Mouse (Mus musculus) right cerebral cortex, postnatal 36 days (tissue): ENCODE data around the gene Wrap53.
"Not testable (repeated sequence)": the region's sequence is repeated elsewhere in the genome, so short reads cannot be mapped to it uniquely, and the experiment has no call there.

Experiments
- DNase-seq, 2 experiments: peaks; one replicate each; pipeline ENCODE4 v3.0.0; 2022; ENCODE audit warnings: low spot score in 2 of 2, mixed read lengths in 1 of 2

The Wrap53 gene

GRCm38 (mm10) chr11:69532480-69533150 is 47.4 kb downstream of the Wrap53 start:
- no peak for DNase-seq

DNA sequence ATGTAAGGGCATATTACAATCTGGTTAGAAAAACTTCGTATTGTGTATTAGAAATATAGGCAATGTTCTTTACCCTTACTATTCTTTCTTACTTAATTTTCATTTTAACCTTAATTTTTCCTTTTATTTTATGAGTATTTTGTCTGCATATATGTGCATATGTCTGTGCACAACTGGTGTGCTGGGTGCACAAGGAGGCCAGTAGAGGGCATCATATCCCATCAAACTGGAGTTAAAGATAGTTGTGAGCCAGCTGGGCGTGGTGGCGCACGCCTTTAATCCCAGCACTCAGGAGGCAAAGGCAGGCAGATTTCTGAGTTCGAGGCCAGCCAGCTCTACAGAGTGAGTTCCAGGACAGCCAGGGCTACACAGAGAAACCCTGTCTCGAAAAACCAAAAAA is 49.3 kb downstream of the Wrap53 start:
- DNase-seq = not testable (repeated sequence)

GRCm38 (mm10) chr11:69530281-69530680 is 49.8 kb downstream of the Wrap53 start:
- not testable (repeated sequence) for DNase-seq

GRCm38 (mm10) chr11:69528031-69528390 is 52.0 kb downstream of the Wrap53 start:
- no peak for DNase-seq

DNA sequence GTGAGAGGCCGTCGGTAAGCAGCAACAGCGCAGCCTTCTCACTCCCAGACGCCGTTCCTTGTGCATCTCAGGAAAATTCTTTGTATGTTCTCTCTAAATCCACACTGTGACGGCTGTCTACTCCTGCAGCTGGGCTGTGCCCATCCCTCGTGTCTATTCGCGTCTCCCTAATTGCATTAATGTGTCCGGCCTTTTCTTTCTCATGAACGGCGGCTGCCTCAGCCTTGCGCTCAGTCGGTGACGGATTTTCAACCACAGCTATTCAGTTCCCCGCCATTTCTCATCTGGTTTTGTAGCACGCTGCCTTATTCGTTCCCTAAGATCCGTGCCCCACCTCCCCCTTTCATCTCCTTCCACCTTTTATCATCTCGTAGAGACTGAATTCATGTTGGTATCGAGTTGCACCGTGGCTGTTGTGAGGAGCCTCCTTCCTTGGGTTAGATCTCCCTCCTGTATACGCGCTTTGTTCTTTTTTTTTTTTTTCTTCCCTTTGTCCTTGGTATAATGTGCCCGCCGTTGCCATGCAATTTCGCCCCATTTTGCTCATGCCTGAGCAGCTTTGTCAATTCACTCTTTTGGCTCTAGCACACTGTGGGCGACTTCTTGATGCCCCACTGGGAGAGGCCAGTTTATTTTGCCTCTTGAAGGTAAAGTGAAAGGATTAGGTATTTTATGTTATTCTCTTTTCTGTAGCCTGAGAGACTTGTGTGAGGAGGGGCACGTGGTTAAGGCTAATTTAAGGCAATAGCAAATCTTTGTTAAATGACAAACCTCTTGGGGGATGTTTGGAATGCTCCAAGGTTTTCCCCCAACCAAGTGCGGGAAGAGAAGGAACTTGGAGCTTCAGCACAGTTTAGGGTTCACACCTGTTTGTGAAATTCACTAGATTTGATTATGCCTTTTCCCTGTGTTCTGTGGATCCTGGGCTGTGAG is 52.7 kb downstream of the Wrap53 start:
- DNase-seq = no peak

GRCm38 (mm10) chr11:69526631-69527030 is 53.4 kb downstream of the Wrap53 start:
- no peak for DNase-seq

GRCm38 (mm10) chr11:69525661-69526060 is 54.4 kb downstream of the Wrap53 start:
- DNase-seq = no peak

DNA sequence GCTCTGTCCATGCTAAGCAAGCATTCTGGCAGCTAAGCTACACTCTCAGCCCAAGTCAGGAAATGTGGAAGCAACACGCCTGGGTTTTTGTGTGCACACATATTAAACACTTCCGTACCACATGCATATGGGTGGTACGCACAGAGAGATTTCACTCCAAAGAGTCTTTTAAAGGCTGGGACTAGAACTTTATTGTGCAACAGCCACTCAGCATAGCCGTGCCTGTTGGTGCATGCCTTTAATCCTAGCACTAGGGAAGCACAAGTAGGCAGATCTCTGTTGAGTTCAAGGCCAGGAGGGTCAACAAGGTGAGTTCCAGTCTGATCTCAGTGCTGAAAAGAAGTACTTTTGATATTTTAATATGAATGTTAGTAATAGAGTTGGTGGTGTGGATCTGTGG is 56.4 kb downstream of the Wrap53 start:
- no peak for DNase-seq

DNA sequence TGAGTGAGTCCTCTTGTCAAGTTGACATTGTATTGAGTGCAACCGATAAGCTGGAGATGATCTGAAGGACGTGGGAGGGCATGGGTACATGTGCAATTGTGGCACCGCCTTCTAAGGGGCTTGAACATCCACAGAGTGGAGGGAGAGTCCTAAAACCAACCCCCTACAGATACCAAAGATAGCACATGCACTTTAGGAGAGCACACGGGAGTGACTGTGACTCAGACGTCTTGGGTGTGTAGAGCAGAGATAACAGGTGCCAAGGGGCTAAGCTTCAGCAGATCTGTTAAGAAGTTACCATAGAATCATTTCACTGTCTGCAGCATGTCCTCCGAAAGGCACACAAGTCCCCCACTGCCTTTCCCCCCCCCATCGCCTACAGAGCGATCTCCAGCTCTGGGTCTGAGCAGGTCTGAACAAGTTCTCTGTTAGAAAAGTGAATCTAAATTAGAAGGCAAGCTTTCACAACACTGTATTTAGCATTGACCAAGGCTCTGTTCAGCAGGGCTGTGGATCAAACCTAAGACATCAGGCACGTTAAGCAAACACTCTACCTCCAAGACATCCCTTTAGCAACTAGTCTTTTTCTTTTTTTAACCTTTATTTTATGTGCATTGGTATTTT is 58.4 kb downstream of the Wrap53 start:
- no peak for DNase-seq

- no peak for DNase-seq
Observed at GRCm38 (mm10) chr11:69519976-69520375, 60.1 kb downstream of the Wrap53 start.

- no peak for DNase-seq
Observed at GRCm38 (mm10) chr11:69516661-69517060, 63.4 kb downstream of the Wrap53 start.

DNA sequence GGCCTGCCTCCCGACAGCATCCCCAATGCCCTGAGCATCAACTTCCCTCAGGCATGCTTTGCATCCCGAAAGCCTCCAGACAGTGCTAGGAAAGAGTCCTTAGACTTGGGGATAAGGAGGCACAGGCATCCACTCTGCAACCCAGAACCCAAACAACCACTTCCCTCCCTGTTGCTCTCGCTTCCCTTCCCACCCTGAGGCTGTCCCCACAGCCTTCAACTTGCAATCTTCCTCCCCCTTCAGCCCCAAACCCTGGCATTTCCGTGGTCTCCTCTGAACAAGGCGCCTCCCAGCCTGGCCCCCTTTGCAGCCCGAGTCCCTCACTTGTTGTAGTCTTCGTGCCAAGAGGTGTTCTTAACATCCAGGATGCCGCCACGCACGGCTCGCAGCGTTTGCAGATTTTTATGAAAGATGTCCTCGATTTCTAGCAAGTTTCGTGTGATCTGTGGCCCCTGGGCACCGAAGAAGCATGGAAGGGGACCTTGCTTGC is 63.9 kb downstream of the Wrap53 start:
- DNase-seq = no peak

DNA sequence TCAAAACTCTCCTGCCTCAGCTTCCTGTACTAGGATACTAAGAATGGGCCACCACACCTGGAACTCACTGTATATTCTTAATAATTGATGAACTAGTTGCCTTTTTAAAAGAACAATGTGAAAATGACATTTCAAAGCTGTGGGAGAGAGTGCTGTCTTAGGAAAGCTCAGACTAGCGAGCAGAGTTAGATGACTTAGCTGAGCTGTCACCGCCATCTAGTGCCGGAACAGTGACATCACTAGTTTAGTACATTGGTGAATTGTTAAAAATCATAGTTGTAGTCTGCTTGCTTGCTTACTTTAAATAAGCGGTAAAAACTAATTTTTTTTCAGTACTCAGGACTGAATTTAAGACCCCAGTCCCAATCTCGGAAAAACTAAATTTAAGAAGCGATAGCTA is 66.2 kb downstream of the Wrap53 start:
- peak in 1 of 2 experiments; percentile 19 for DNase-seq
